Mouse (Mus musculus) embryonic facial prominence, embryonic 12.5 days (tissue): ENCODE data around the gene Tprg. TPM values are rescaled to one million over a fixed set of nuclear protein-coding genes. Genes with fewer than 3 reads are reported as not detected.

Experiments
- ATAC-seq: fragments of 200-750 bp; cut with Nextera tagmentation; 2 replicates; pipeline ENCODE4 v1.8.0; 2017; ENCODE audit not compliant: insufficient number of reproducible peaks, insufficient read depth, low FRiP score, low TSS enrichment
- H3K27ac ChIP-seq: fragments of 300-500 bp; sonication (generic); 2 replicates; pipeline ENCODE4 v1.5.1; 2016; ENCODE audit warnings: mild to moderate bottlenecking
- H3K27me3 ChIP-seq: fragments of 300-500 bp; sonication (generic); 2 replicates; pipeline ENCODE4 v1.6.1; 2016; ENCODE audit warnings: mild to moderate bottlenecking, moderate library complexity
- H3K36me3 ChIP-seq: fragments of 300-500 bp; sonication (generic); 2 replicates; pipeline ENCODE4 v1.6.1; 2016; ENCODE audit warnings: mild to moderate bottlenecking
- H3K4me1 ChIP-seq: fragments of 300-500 bp; sonication (generic); 2 replicates; pipeline ENCODE4 v1.6.1; 2016
- H3K4me2 ChIP-seq: fragments of 300-500 bp; sonication (generic); replicated peaks from 2 replicates; pipeline ENCODE4 v1.6.1; 2016; ENCODE audit warnings: mild to moderate bottlenecking, moderate library complexity
- H3K4me3 ChIP-seq: fragments of 300-500 bp; sonication (generic); 2 replicates; pipeline ENCODE4 v1.5.1; 2016; ENCODE audit warnings: mild to moderate bottlenecking
- H3K9ac ChIP-seq: fragments of 300-500 bp; sonication (generic); 2 replicates; pipeline ENCODE4 v1.6.1; 2016; ENCODE audit warnings: mild to moderate bottlenecking, moderate library complexity
- H3K9me3 ChIP-seq: fragments of 300-500 bp; sonication (generic); 2 replicates; pipeline ENCODE4 v1.6.1; 2016; ENCODE audit warnings: mild to moderate bottlenecking, moderate library complexity
- WGBS: fragments of 180-500 bp; shearing (Covaris S2); methylation state at CpG from one replicate; pipeline ENCODE4 v1.1.7; 2016; 5-methylcytosine and 5-hydroxymethylcytosine counted together
- polyA plus RNA-seq: library from polyadenylated mRNA; unstranded; fragments of >200 nt; fragmentation: Nextera tagmentation; extraction: Ambion mirVana; gene quantifications from 2 replicates; pipeline ENCODE4 v1.2.1, GENCODE M21; 2016

The Tprg gene
- polyA plus RNA-seq, 1 experiment from 2014 or later, result not detected

DNA sequence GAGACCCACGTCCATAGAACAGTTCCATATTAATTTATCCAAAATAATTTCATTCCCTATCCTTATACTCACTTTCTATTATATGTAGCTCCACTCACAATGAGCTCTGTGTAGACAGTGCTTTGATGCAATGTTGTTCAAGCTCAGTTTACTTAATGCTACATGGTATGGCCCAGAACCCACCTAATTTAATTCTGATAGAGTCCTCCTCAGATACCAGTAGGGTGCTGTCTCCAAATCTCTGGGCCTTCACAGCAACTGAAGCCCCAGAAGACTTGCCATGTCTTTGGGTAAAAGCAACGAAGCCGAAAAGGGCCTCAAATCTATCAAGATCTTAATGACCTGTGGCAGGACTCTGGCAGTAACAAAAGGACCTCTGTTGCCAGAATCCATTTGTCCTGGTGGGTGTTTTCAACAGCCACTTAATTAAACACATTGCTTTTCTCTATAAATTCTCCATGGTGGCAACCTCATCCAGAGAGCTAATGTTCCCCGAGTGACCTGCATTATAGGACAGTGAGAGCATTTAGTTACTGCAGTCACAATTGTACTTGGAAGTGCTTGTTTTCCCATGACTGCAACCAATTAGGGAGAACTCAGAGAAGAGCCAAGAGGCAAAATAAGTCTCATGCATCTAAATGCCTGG lies 48.6 kb downstream of the Tprg start:
- WGBS, result 31% methylated on average over 4 of the region's 4 CpGs
- no peak overlapping the region for H3K4me3 ChIP-seq
- no peak for ATAC-seq
- no peaks in the 10 kb centered on the region for H3K36me3 ChIP-seq
- H3K9me3 ChIP-seq, result no peaks in the 10 kb centered on the region
- no peaks in the 10 kb centered on the region for H3K4me1 ChIP-seq
- H3K9ac ChIP-seq, result no peak overlapping the region
- no peaks in the 10 kb centered on the region for H3K27me3 ChIP-seq
- H3K27ac ChIP-seq, result no peak overlapping the region
- H3K4me2 ChIP-seq, result no peak overlapping the region

DNA sequence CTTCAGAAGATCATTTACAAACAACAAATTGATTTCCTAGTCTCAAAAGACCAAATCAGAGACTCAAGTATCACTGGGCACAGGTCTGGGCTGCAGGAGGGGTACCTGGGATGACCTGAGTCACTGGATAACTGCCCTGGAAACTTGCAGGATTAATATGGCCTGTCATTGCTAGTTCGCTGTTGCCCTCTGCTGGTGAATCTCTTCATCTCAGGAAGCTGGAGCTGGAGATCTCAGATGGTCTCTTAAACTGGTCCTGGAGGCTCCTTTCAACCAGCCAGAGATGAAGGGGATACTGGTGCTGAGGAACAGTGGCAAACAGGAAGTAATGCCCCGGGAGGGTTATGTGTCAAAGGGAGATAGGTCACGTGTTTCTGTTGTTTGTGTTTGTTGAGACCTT lies 63.0 kb downstream of the Tprg start:
- no peaks in the 10 kb centered on the region for H3K27me3 ChIP-seq
- H3K4me1 ChIP-seq, result no peaks in the 10 kb centered on the region
- no peaks in the 10 kb centered on the region for H3K36me3 ChIP-seq
- no peak overlapping the region for H3K27ac ChIP-seq
- no peak overlapping the region for H3K4me2 ChIP-seq
- 0% methylated on average over 3 of the region's 3 CpGs for WGBS
- no peaks in the 10 kb centered on the region for H3K9me3 ChIP-seq
- ATAC-seq, result no peak
- no peak overlapping the region for H3K4me3 ChIP-seq
- H3K9ac ChIP-seq, result no peak overlapping the region

DNA sequence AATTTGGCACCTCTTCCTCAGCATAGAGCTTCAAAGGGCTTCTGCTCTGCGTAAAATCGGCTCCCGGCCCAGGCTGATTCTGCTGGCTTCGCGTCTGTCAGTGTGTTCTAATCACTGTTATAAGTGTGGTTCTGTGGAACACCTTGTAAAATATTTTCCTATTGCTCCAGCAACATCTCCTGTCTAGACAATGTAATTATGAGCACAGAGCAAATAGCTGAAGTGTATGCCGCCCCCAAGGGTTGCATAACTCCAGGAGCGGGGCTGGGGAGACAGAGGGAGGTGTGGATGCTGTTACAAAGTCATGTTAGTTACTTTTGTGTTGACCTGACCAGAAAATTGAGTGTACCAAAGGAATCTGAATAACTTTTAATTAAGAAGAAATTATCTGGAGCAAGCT lies 81.2 kb downstream of the Tprg start:
- Histone ChIP-seq H3K27me3 (no peaks in the 10 kb centered on the region), H3K36me3 (no peaks in the 10 kb centered on the region), H3K9ac (no peak overlapping the region), H3K27ac (no peak overlapping the region), H3K9me3 (no peaks in the 10 kb centered on the region), H3K4me1 (no peaks in the 10 kb centered on the region), H3K4me2 (no peak overlapping the region), H3K4me3 (no peak overlapping the region)
- no peak for ATAC-seq
- WGBS, result 77% methylated on average over 7 of the region's 7 CpGs

DNA sequence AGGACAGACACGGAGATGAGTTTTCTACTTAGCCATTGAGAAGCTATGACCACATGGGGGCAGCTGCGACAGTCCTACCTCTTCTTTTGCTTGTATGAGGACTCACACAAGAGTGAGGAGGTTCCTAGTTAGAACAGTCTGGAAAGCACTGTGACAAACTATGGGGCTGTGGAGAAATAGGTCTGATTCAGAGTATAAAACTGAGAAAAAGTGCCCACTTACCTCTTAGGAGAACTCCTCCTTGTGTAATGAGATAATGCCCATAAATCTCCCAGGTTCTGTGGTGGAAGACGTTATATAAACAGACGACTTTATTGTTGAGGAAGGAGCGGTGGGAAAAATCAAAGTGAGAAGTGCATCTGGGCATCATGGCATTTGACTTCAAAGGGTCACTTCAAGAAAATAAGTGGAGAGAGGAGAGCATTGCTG lies 83.4 kb downstream of the Tprg start:
- no peak overlapping the region for H3K27ac ChIP-seq
- H3K4me2 ChIP-seq, result no peak overlapping the region
- no peaks in the 10 kb centered on the region for H3K27me3 ChIP-seq
- H3K9ac ChIP-seq, result no peak overlapping the region
- H3K4me1 ChIP-seq, result no peaks in the 10 kb centered on the region
- ATAC-seq, result no peak
- WGBS, result 67% methylated on average over 5 of the region's 5 CpGs
- H3K36me3 ChIP-seq, result no peaks in the 10 kb centered on the region
- no peaks in the 10 kb centered on the region for H3K9me3 ChIP-seq
- no peak overlapping the region for H3K4me3 ChIP-seq

DNA sequence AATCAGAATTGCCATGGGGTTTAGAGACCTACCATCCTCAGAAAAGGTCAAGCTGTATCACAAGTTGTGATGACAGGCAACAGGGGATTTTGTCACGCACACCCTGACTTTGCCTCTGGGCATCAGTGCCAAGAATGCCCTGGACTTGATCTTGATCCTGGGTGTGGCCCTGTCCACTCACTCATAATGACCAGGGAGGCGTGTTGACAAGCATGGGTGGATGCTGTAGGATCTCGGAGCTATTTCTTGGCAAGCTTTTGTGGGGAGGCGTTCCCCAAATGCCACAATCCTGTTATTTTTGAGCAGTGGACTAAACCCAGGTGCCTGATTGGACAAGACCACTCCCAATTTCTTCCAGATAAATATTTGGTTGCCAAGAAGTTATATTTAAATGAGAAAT lies 87.5 kb downstream of the Tprg start:
- Histone ChIP-seq H3K9me3 (no peaks in the 10 kb centered on the region), H3K4me1 (no peaks in the 10 kb centered on the region), H3K4me3 (no peak overlapping the region), H3K9ac (no peak overlapping the region), H3K27me3 (no peaks in the 10 kb centered on the region), H3K36me3 (no peaks in the 10 kb centered on the region), H3K4me2 (no peak overlapping the region), H3K27ac (no peak overlapping the region)
- ATAC-seq, result no peak
- WGBS, result 86% methylated on average over 4 of the region's 4 CpGs

DNA sequence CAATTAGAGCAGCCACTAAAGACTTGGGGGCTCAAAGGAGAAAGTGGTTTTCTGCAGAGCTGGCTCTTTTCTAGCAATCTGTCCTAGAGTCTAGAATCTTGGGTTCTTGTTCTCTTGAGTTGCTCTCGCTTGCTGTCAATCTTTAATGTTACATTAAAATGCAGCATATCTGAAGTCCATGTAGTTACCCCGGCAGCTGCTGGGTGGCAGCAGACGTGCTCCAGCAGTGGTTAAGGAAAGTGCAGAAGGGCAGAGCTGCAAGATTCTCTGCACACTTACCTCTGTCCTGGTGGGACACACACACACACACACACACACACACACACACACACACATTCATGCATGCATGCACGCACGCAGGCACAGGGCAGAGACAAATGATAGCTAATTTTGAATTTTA lies 88.2 kb downstream of the Tprg start:
- no peak overlapping the region for H3K4me2 ChIP-seq
- no peak overlapping the region for H3K4me3 ChIP-seq
- no peaks in the 10 kb centered on the region for H3K27me3 ChIP-seq
- no peak for ATAC-seq
- 62% methylated on average over 5 of the region's 5 CpGs for WGBS
- no peaks in the 10 kb centered on the region for H3K9me3 ChIP-seq
- H3K4me1 ChIP-seq, result no peaks in the 10 kb centered on the region
- H3K36me3 ChIP-seq, result no peaks in the 10 kb centered on the region
- no peak overlapping the region for H3K27ac ChIP-seq
- H3K9ac ChIP-seq, result no peak overlapping the region

DNA sequence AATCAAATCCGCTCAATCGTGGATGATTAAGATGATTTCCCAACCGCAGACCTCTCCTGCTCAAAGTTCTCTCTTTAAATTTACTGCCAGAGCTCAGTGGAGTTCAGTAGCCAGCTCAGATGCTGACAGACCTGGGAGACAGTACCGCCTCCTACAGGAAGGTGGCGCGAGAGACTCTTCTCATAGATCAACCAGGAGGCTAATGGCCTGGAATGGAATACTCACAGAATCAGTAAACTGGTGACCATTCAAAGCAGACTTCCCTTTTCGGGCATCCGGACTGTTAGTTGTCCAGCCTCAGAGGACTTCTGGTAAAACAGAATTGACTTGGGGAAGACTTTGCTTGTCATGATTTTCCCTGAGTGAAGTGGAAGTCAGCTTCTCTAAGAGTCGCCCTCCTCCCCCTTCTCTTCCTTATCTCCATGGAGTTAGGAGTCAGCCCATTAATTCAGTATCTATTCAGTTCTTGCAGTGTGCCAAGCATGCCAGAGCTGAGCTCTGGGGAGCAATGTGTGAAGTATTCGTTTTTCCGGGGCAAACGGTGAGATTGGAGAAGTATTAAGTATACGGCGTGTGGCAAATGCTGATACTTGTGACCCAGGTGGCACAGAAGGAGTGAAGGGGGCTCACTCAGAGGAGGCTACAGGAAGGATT lies 90.2 kb downstream of the Tprg start:
- Histone ChIP-seq H3K4me1 (no peaks in the 10 kb centered on the region), H3K4me3 (no peak overlapping the region), H3K9ac (no peak overlapping the region), H3K36me3 (no peaks in the 10 kb centered on the region), H3K27ac (no peak overlapping the region), H3K27me3 (no peaks in the 10 kb centered on the region), H3K4me2 (no peak overlapping the region), H3K9me3 (no peaks in the 10 kb centered on the region)
- ATAC-seq, result no peak
- WGBS, result 45% methylated on average over 14 of the region's 14 CpGs

DNA sequence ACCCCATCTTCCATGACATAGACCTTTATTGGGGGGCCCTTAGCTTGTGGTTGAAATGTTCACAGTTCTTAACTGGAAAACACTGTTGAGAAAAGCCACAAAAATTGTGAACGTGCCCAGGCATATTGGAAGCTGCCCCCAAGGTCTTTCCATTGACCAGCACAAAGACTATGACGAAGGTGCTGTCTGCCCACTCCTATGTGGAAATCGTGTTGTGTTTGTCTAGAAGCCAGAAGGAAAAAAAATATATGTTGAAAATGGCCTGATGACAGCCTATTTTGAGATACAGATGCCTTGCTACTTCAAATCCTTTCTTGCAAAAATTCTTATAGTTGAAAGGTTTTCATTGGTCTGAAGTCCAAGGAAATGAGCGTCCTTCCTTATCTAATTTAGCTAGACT lies 91.1 kb downstream of the Tprg start:
- no peak for ATAC-seq
- Histone ChIP-seq H3K4me3 (no peak overlapping the region), H3K9ac (no peak overlapping the region), H3K9me3 (no peaks in the 10 kb centered on the region), H3K36me3 (no peaks in the 10 kb centered on the region), H3K4me1 (no peaks in the 10 kb centered on the region), H3K4me2 (no peak overlapping the region), H3K27me3 (no peaks in the 10 kb centered on the region), H3K27ac (no peak overlapping the region)
- 79% methylated on average over 4 of the region's 4 CpGs for WGBS

DNA sequence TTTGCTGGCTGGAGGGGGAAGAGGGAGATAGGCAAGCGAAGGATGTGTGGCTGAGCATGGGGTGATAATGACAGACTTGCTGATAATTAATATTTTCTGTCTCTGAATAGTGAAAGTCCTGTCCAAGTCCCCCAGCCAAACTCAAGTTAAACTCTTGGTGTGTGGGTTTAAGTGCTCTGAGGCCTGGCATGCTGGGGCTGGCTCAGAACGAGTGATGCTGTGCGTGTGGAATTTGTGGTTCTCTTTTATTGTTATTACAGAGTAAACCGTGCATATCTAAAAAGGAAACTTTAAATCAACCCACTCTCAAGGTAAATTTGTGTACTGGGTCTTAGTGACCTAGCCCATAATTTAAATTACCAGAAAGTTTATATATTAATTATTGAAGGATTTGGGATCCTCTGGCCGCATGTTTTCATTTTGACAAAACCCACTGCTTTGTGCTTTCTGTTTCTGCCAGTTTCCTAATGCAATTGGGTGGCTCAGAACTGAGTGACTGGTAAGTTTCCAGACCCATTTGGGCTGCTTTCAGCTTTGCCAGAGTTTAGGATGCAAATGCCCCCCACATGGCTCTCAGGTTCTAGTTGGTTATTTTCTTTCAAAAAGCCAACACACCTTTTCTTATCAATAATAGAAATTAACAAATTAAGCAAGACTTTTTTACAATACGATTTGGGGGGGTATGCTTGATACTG lies 99.0 kb downstream of the Tprg start:
- Histone ChIP-seq H3K4me2 (no peak overlapping the region), H3K36me3 (no peaks in the 10 kb centered on the region), H3K27me3 (no peaks in the 10 kb centered on the region), H3K27ac (peak overlapping the region; percentile 7; the same call in 1 of the 2 replicates), H3K9ac (no peak overlapping the region), H3K4me1 (no peaks in the 10 kb centered on the region), H3K4me3 (no peak overlapping the region), H3K9me3 (no peaks in the 10 kb centered on the region)
- no peak for ATAC-seq
- WGBS, result 73% methylated on average over 6 of the region's 6 CpGs

DNA sequence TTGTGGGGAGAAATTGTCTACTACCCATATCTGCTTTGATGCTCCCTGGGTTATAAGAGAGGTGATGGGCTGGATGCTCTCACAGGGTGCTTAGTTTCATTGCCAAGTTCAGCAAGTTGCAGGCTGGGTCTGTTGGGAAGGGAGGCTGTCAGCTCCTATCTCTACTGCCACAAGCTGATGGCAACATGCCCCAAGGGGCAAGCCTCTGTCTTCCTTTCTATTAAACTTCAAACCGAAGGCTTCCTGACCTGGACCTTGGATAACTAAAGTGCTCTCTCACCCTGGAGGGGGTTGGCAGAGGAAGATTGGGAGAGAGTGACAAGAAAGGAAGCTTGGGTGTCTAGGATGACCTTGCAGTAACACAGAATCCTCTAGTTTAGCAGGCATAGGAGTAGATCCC lies 108.1 kb downstream of the Tprg start:
- no peak overlapping the region for H3K4me2 ChIP-seq
- ATAC-seq, result no peak
- no peaks in the 10 kb centered on the region for H3K4me1 ChIP-seq
- no peak overlapping the region for H3K27ac ChIP-seq
- no peaks in the 10 kb centered on the region for H3K36me3 ChIP-seq
- no peaks in the 10 kb centered on the region for H3K9me3 ChIP-seq
- WGBS, result 39% methylated on average over 1 of the region's 1 CpGs
- H3K4me3 ChIP-seq, result no peak overlapping the region
- H3K9ac ChIP-seq, result no peak overlapping the region
- H3K27me3 ChIP-seq, result no peaks in the 10 kb centered on the region

DNA sequence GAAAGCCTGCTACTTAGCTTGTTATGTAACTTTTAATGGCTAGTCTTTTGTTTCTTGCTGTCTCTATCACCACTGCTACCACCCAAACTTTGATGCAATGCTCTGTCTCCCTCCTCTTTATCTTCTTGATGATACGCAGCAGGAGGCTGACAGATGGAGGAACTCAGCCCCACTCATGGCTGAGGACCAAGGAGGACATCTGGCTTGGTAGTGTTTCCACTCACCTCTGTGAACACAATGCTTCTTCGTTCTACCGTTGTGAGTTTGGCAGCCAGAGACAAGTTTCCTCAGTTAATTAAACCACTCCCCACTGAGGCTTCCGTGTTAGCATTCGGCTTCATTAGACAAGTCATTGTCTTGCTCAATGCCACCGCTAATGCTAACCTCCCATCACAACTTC lies 117.5 kb downstream of the Tprg start:
- Histone ChIP-seq H3K4me2 (no peak overlapping the region), H3K27me3 (no peaks in the 10 kb centered on the region), H3K4me3 (no peak overlapping the region), H3K4me1 (peaks cover 12% of the 10 kb centered on the region), H3K9ac (no peak overlapping the region), H3K27ac (no peak overlapping the region), H3K36me3 (no peaks in the 10 kb centered on the region), H3K9me3 (no peaks in the 10 kb centered on the region)
- 70% methylated on average over 6 of the region's 6 CpGs for WGBS
- ATAC-seq, result no peak

DNA sequence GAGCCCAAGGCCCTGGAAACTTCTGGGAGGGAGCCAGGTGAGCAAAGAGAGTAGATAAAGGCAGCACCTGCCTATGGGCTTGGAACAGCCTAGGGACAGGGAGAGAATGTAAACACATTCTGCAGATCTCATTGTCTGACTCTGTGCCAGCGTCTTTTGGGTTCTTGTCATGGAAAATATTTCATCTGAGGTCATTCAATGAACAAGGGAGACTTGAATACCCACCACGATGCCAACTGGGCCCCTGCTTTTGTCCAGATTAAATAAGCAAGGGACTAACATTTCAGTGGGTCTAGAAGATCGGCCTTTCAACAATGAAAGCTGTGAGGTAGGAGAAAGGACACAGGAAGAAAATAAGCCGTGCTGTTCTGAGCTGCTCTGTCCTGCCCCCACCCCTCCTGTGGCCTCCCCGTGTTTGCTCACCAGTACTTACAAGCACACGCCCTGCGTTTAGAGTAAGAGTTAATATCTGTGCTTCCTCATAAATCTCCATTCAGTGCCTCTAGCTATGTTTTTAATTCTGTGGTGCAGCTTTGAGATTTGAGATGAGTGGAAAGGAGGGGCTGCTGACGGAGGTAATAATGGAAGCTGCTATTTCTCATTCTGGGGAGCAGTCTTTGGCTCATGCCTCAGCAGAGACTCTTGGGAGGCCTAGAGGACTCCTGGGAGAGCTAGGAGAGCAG lies 120.7 kb downstream of the Tprg start:
- peak overlapping the region; percentile 59 for H3K27ac ChIP-seq
- peaks cover 12% of the 10 kb centered on the region for H3K4me1 ChIP-seq
- peak; percentile 79 for ATAC-seq
- H3K4me3 ChIP-seq, result no peak overlapping the region
- no peaks in the 10 kb centered on the region for H3K27me3 ChIP-seq
- H3K36me3 ChIP-seq, result no peaks in the 10 kb centered on the region
- H3K4me2 ChIP-seq, result no peak overlapping the region
- WGBS, result 27% methylated on average over 8 of the region's 8 CpGs
- no peak overlapping the region for H3K9ac ChIP-seq
- H3K9me3 ChIP-seq, result no peaks in the 10 kb centered on the region
